Mouse (Mus musculus): ENCODE results near the gene Ifih1.
A peak's percentile ranks its signal among the peaks of the same experiment; 100 is the strongest.

Ifih1 gene

DNA sequence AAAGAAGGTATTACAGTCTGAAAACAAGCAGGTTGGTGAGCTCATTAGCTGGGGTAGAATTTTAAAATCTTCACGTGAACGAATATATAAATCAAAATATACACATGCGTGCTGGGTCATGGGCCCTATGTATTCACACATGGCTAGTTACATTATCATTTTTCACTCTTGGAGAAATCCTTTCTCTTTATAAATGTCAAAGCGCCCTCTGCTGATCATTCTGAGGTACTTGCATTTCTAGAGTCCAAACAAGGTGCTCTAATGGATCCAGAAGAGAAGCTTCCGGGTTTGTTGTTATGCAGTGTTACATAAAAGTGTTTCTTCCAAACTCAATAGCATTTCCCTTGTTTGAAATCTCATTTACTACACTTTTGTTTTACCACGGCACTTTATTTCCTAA lies 15.6 kb downstream of the Ifih1 start:
- DNase-seq (ENCODE audit: low read depth), result no peak

DNA sequence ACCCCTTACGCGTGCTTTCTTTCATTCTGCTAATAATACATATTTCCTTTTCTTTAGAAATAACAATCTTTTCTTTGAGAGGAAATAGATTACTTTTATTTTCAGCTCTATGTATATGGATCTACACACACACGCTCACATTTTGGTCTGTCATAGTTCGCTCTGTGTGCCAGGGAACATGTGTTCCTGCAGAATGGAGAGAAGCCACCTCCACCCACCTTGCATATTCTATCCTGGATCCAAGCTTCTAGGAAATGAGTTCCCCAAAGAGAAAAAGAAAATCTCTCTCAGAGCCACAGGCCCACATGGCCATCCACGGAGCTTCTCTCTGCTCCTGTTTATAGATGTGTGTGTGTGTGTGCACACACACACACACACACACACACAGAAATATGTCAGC lies 17.7 kb downstream of the Ifih1 start:
- DNase-seq (ENCODE audit: low read depth), result no peak

DNA sequence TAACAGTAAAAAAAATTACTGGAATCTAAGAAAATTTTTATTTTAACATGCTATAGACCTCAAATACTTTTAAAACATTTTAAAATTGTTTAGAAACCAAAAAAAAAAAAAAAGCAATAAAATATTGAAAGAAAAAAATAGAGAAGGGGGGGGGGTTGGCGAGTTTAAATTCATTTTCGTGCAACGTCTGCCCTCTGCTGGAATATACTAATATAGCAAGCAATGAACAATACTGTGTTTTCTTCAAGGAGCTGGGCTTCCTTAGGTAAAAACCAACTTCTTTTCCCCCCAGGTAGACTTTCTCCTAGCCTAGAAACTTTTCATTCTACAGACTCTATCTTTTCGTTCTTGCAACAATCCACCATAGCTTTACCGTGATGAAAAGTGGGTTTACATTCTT lies 18.3 kb downstream of the Ifih1 start:
- DNase-seq (ENCODE audit: low read depth), result no peak

DNA sequence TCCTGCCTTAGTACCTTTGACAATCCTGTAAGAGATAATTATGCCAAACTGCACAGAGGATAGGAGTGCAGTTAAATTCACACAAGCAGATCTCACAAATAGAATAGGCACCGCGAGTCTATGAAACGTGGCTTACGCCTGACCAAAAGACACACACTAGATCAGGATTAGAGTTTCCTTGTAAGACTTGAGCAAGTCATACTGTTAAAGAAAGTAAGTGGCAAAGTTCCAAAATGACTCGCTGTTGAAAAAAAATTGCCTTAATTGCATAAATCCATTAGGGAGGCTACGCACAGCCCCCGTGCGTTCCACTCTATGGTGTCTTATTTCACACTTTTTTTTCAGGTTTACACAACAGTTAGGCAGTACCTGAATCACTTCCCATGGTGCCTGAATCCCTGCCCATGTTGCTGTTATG lies 23.0 kb downstream of the Ifih1 start:
- DNase-seq (ENCODE audit: low read depth), result peak; percentile 50

DNA sequence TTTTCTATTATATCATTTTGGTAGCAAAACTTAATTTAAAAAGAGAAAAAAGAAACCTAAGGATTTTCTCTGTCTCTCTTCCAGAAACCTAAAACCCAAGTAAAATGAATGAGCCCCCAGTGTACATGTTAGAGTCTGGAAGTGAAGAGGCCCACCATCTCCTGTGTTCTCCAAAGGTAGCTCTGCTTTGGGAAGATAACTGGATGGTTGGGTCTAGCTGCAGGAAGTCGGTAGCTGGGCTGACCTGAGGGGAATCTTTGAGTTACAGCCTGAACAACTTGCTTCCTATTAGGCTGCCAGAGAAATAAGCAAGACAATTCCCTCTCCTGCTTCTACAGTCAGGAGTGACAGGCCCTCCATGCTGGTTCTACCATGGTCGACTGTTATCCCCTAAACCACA lies 26.4 kb downstream of the Ifih1 start:
- no peak for DNase-seq (ENCODE audit: low read depth)

DNA sequence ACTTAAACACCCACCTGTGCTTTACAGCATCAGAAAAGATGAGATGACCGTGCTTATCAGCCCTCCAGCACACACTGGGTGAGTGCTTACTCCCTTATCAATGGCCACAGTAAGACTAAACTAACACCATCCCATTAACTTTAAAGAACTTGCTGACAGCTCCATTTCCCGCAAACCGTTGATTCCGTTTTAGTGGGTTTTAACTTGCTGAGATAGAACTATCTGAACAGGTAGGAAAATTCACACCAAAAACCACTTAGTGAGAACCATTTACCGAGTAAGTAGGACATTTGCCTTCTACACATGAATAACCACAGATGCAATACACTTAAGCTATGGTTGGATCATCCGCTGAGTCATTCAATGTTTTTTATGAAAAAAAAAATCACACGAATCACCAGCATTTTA lies 27.1 kb downstream of the Ifih1 start:
- no peak for DNase-seq (ENCODE audit: low read depth)

DNA sequence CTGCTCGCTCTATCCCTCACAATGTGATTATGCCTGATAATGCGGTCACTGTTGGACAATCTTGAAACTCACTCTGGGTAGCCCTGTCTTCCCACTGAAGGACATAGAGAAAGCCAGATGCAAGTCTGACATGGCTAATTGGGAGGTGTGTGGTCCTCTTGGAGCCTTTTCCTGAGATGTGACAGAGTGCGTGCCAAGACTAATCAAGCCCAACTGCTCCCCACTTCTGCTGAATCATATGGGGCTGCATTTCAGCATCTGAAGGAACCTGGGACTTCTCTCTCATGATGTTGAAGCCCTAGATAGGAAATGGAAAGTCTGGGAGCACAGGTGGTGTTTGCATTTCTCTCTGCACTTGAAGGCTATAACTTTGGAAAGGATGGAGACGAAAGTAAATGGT lies 32.9 kb downstream of the Ifih1 start:
- DNase-seq (ENCODE audit: low read depth), result no peak

DNA sequence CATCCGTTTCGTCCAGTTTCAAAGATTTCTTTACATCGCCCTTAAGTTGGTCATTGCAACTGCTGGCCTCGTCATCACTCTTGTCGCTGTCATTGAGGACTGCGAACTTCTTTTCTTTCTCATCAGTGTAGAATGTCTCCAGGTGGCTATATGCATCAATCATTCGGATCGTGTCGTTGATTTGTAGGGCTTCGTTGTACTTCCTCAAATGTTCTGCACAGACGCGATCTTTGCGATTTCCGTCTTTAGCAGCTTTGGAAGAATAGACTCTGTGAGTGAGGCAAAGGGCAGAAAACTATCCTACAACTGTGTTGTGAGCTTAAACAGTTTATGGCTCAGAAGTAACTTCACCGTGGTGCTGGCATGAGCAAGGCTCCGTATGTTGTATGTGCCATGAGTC lies 39.9 kb downstream of the Ifih1 start:
- no peak for DNase-seq (ENCODE audit: low read depth)

DNA sequence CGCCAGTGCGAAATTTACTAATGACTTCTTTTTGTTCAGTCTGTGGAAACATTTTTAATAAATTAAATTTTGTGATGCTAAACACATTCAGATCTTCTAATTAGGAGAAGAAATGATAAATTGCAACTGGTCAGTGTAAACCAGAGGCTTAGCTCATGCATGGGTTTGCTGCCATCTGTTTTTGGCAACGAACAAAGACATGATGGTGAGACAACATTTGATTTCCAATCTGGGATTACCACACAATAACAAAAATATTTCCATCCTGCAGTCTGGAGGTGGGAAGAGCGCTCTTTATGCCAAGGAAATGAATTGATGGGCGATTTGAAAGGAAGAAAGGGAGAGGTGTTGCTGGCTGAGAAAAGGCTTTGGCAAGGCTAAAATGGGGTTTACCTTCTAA lies 42.5 kb downstream of the Ifih1 start:
- no peak for DNase-seq (ENCODE audit: low read depth)

DNA sequence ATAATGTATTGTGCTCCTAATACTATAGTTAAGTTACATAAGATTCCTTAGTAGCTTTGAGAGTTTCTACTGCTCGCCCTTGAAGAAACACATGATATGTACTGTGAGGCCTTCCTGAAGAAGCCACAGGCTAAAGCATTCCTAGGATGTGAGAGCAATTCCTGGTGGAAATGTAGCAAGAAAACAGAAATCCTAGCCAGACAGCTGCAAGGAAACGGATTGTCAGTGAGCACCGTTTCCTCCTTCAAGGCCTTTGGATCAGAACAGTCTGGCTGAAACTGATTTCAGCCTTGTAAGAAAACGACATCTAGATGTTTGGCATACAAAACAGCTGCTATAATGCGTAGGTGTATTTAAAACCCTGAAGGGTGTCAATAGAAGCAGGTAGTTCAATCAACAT lies 49.5 kb downstream of the Ifih1 start:
- no peak for DNase-seq (ENCODE audit: low read depth)

DNA sequence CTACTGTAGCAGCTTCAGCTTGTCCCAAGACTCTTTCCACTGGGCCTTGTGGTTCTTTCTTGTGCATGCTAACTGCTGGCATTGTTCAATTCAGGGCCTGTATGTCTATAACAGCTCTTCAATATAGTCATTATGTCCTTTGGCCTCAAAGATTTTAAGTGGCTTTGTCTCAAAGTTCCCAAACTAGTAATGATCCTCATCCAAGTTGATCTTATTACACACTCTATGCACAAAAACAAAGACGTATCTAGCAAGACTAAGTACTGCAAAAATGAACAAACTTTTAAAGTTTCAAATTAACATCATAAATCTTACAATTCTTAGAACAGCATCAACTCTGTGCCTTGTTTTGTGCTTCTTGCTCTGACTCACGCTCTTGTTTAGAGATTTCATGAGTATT lies 51.6 kb downstream of the Ifih1 start:
- DNase-seq (ENCODE audit: low read depth), result no peak

DNA sequence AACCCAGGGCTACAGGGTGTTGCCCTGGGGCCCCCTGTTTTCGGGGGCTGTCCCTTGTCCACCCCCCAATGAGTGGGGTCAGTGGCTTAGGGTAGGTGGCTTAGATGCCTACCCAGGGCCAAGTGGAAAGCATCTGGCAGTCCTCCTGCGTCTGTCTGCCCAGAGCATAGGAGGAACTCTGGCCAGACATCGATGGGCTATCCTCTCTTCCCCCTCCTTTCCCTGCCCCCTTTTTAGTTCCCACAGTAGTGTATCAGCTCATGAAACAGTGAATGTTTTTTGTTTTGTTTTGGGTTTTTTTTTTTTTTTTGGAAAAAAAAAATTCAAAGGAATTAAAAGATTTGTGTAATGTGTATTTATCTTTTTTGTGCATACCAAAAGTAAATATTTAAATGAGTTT lies 54.5 kb downstream of the Ifih1 start:
- no peak for DNase-seq (ENCODE audit: low read depth)

DNA sequence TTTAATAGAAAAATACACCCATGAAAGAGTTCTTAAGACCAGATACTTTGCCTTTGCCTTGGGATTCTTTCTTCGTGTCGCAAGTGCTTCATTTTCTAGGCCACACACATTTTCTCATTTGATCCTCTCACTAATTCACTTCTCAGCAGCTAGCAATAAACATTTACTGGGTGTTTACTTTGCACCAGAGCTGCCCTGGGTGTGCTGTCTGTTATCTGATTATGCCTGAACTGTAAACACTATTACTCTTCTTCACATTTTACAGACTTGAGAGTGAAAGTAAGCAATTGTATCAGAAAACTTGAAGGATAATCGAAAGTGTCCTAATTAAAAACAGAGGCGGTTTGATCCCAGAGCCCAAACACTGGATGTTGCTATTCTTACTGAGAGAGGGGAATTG lies 56.7 kb downstream of the Ifih1 start:
- no peak for DNase-seq (ENCODE audit: low read depth)

DNA sequence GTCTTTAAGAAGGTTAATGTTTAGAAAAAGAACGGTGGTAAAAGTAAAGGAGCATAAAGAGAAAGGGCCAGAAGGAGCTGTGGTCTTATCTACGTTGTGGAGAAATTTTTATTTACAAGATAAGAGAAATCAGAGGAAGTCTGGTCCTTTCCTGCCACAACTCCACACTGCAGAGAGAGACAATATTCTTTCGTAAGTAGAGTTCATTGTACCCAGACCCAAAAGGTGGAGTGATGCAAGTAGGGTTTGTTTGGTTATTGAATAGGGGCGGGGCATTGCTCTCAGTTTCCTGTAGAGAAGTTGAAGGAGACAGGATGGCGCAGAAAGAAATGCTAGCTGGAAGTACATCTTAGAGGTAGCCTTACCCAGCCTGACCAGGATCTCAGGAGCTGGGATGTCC lies 60.3 kb downstream of the Ifih1 start:
- no peak for DNase-seq (ENCODE audit: low read depth)

DNA sequence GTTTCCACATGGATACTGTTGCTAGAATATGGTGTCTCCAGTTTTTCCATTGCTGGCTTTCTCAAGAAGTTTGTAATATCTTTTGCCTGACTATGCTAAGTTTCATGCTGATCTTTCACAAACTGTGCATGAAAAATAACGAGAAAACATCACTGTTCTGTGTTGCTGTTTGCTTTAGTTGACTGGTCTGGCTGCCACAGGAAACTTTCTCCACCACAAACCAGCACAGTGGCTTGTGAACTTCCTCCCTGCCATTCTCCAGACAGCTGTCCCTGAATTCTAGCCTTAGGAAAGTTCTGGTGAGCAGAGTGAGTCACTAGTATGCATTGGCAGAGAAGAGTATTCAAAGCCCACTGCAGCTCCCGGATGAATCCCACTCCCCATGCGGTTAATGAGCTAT lies 71.1 kb downstream of the Ifih1 start:
- DNase-seq (ENCODE audit: low read depth), result peak; percentile 83

DNA sequence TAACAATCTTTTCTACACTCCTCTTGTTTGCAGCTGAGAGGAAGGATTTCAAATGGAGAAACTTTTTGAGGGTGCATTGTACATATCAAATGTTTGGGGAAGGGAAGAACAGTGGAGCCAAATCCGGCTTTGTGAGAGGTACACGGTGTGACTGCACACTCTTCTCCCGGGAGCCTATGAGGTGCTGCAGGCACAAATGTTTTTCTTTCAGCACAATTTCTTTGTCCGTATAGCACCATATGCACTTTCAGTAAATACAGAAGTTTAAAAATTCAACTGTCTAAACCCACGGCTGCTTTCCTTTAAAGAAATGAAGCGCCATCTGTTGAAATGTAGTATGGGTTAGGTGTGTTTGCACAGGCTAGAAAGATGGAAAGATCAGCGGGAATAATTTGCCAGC lies 71.8 kb downstream of the Ifih1 start:
- DNase-seq (ENCODE audit: low read depth), result no peak

DNA sequence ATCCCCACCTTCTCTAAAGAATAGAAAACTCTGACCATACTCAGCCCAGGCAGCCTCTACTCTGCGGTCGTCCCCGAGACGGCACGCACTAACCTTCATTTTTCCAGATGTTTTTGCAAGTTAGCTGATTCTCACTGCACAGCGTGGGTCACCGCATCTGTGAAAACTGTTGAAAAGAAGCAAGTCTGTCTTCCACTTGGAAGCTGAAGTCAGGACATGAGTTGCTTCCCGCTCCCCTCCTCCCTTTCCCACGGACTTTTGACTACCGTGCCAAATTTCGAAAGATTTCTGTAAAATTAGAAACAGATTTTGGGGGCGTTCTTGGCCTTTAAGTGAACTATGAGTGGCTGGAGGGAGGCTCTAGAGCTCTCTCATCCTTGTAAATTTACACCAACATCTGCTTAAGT lies 72.3 kb downstream of the Ifih1 start, which contains the start of gene Fap:
Gene Fap, minus strand, starts transcription at position 323 of the 407 bp plus-strand sequence.
- peak; percentile 91 for DNase-seq (ENCODE audit: low read depth)

DNA sequence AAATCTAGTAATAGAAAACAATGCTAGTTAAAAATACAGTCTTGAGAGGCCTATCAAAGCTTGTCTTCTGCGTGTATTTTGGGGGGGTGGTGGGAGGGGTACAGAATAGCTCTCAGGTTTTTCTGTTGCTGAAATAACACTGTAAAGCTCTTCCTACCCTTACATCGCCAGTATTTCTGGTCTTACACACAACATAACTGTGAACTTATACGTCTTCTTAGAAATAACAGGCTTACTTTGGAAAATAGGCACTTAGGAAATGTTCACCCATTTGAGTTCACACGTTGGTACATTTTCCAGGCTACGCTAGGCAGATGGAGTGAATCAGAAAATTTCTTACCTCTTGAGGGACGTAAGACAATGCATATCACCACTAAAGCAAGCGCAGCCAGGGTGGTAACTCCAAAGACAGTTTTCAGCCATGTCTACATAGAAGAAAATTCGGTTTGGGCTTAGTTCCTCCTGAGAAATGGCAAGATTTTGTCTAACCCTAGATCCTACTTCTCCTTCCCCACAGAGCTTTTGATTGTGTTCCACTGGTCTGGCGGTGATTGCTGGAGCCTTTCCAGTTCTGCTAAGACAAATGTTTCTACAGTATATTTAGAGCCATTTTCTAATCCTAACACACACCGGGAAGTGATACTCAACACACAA lies 72.8 kb downstream of the Ifih1 start:
- no peak for DNase-seq (ENCODE audit: low read depth)

DNA sequence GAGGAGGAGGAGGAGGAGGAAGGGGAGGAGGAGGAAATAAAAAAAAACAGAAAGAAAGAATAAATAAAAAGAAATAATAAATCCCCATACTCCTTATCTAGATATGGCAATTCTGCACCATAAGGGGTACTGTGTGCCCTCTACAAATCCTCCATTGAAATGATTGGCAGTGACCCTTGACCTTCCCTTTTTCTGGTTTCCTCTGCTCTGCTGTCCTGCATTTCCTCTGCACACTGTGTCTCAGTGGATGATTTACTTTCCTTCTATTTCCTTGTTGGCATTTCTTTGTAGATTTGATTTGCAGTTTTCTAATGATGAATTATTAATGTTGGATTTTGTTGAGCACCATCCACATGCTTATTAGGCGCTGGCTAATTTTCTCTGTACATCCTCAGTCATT lies 81.4 kb downstream of the Ifih1 start:
- DNase-seq (ENCODE audit: low read depth), result no peak

DNA sequence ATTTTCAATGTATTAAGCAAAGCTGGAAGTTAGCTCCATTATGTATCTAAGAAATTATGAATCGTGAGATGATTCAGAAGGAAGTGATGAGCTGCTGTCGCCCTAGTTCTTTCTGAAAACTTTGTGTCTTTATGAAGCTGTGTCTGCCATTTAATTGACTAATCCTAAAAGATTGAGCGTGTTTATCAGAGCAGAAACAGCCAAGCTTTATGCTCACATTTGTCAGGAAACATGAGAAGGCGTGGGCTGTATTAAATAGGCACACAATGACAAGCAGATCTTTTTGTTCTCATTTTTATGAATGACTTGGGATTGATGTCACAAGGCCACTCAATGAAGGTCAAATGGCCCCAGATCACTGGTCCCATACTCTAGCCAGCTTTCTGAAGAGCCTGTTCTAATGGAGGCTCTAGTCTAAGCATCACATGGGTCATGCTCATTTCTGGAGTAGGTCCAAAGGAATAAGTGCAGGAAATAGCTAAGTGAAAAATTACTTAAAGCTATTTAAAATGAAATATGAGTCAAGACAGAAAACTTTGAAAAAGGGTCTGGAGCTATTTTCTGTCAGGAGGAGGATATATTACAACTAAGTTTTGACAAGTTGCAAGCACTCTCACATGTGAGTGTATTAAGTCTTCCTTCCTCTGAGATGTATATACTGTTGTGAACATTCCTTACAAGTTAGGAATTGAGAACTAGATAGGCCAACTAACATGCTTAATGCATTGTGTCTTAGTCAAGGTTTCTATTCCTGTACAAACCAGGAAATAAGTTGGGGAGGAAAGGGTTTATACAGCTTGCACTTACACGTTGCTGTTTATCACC lies 83.2 kb downstream of the Ifih1 start:
- DNase-seq (ENCODE audit: low read depth), result no peak

DNA sequence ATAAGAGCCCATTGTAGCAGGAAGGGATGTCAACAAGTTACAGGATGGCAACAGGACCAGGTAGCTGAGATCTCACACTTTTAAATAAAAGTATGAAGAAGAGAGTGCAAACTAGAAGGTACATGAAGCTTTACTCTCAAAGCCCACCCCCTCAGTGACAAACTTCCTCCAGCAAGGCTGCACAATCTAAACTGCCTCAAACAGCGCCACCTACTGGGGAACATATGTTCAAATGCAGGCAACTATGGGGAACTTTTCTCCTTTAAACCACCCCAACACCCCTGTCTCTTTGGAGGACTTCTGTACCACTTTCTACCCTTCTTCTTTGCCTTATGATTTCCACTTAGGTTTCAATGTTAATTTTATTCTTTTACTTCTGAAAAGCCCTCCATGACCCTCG lies 88.6 kb downstream of the Ifih1 start:
- DNase-seq (ENCODE audit: low read depth), result no peak

DNA sequence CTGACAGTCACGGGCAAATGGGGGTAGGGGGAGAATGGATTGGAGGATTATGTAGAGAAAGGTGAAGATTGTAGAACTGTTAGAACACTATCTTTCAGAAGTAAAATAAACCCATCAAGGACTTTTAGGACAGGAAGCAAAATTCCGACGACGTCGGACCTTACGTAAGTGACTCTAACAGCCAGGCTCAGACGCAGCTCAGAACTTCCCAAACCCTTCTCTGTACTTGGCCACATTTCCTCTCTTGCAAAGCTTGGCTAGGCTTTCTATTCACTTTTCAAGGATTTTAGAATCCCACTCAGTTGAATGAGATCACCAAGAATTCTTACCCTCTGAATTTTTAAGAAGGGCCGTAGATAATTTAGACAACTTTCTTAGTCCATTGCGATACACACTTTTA lies 89.7 kb downstream of the Ifih1 start:
- no peak for DNase-seq (ENCODE audit: low read depth)

DNA sequence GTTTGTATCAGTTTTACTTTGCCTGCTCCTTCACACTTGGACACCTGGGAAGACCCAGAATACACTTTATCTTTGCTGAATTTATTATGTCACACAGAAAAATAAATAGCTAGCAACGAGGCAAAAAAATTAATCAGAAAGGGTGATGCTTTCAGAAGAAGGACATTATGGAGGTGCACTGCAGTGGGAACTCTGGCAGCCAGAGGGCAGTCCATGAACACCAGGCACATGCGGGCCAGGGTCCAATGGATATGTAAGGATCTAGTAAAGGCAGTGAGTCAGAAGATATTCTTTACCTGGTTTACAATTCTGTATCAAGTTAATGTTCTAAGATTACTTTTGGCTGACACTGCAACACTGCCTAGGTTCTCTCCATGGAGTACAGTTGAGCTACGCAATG lies 96.4 kb downstream of the Ifih1 start:
- DNase-seq (ENCODE audit: low read depth), result no peak

DNA sequence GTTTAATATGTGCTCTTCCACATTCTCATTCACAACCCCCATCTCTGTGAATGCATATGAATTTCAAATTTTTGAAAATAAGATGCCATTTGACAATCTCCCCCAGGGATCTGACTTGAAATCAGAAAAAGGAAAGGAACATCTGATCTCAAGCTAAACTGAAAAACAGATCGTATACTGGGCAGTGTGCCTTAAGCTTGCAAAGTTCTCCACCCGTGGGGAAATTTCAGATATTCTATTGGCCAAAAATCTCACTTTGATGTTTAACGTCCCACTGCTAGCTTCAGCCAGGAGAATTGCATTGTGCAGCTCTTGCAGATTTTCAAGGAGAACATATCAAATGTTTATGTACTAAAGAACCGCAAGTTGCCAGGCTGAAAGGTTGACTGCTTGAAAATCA lies 96.9 kb downstream of the Ifih1 start:
- no peak for DNase-seq (ENCODE audit: low read depth)

Data from fibroblast of lung, adult 2 months (primary cell).